Mouse (Mus musculus): ENCODE data around the gene Zbtb8b. TPM values are rescaled to one million over a fixed set of nuclear protein-coding genes. Genes with fewer than 3 reads are reported as not detected.
A peak's percentile ranks its signal among the peaks of the same experiment; 100 is the strongest.
"Not testable (repeated sequence)": the region's sequence is repeated elsewhere in the genome, so short reads cannot be mapped to it uniquely, and the experiment has no call there.

Gene Zbtb8b
- total and polyA plus RNA-seq, 2 experiments from 2014 or later, result 14.3 to 14.5 TPM

- Histone ChIP-seq H3K4me2 (ENCODE audit: low read depth, low read length, poor library complexity, severe bottlenecking) (no peak overlapping the region), H3K27me3 (ENCODE audit: insufficient read depth, low read length) (no peaks in the 10 kb centered on the region), H3K4me3 (ENCODE audit: low read depth, low read length) (no peak overlapping the region), H3K9ac (replicated peaks; ENCODE audit: low read length, poor library complexity, severe bottlenecking) (no peak overlapping the region), H3K27ac (ENCODE audit: low read depth, low read length) (no peak overlapping the region), H3K36me3 (ENCODE audit: insufficient read depth, low read length) (peaks cover 37% of the 10 kb centered on the region), H3K4me1 (ENCODE audit: insufficient read depth, low read length) (0 out of 2 replicates have a peak, but pooled peaks cover 3% of the 10 kb centered on the region), H3K9me3 (ENCODE audit: low read length) (no peaks in the 10 kb centered on the region)
- no peak for TF ChIP-seq CTCF (IDR thresholded peaks at IDR 0.05)
- ATAC-seq (ENCODE audit: low FRiP score) (no peak), DNase-seq (ENCODE audit: low spot score) (no peak)
- 86% methylated on average over 24 of the region's 24 CpGs for WGBS
These were observed 22.7 kb upstream of the Zbtb8b start for GRCm38 (mm10) chr4:129463097-129464059.

- no peak for ATAC-seq (ENCODE audit: low FRiP score)
These were observed 21.5 kb upstream of the Zbtb8b start for GRCm38 (mm10) chr4:129462118-129462517.

GRCm38 (mm10) chr4:129461183-129461960, 20.7 kb upstream of the Zbtb8b start, which contains the start of gene Bsdc1:
TSS of gene Bsdc1 (plus strand) at chr4:129461581.
- H3K4me1 ChIP-seq (ENCODE audit: insufficient read depth, low read length), result 0 out of 2 replicates have a peak, but pooled peaks cover 3% of the 10 kb centered on the region
- H3K27me3 ChIP-seq (ENCODE audit: insufficient read depth, low read length), result no peaks in the 10 kb centered on the region
- TF ChIP-seq CTCF (IDR thresholded peaks at IDR 0.05), result no peak; the same call in 1 of the 2 replicates
- under 1% methylated on average over 45 of the region's 46 CpGs for WGBS
- H3K27ac ChIP-seq (ENCODE audit: low read depth, low read length), result peak within 1 kb of the TSS; percentile 83
- DNase-seq (ENCODE audit: low spot score), result peak; percentile 100
- H3K4me2 ChIP-seq (ENCODE audit: low read depth, low read length, poor library complexity, severe bottlenecking), result peak within 1 kb of the TSS; percentile 82
- H3K9me3 ChIP-seq (ENCODE audit: low read length), result no peaks in the 10 kb centered on the region
- peak; percentile 97 for ATAC-seq (ENCODE audit: low FRiP score)
- peak within 1 kb of the TSS; percentile 73 for H3K9ac ChIP-seq (replicated peaks; ENCODE audit: low read length, poor library complexity, severe bottlenecking)
- H3K36me3 ChIP-seq (ENCODE audit: insufficient read depth, low read length), result peaks cover 17% of the 10 kb centered on the region
- H3K4me3 ChIP-seq (ENCODE audit: low read depth, low read length), result peak within 1 kb of the TSS; percentile 97

More at GRCm38 (mm10) chr4:129462118-129462517, 21.5 kb upstream of the Zbtb8b start:
- Histone ChIP-seq H3K36me3 (ENCODE audit: insufficient read depth, low read length) (peaks cover 25% of the 10 kb centered on the region), H3K27me3 (ENCODE audit: insufficient read depth, low read length) (no peaks in the 10 kb centered on the region), H3K9ac (replicated peaks; ENCODE audit: low read length, poor library complexity, severe bottlenecking) (peak overlapping the region; percentile 73), H3K9me3 (ENCODE audit: low read length) (no peaks in the 10 kb centered on the region), H3K27ac (ENCODE audit: low read depth, low read length) (peak overlapping the region; percentile 59; the same call in 1 of the 2 replicates), H3K4me2 (ENCODE audit: low read depth, low read length, poor library complexity, severe bottlenecking) (peak overlapping the region; percentile 82), H3K4me3 (ENCODE audit: low read depth, low read length) (peak overlapping the region; percentile 97), H3K4me1 (ENCODE audit: insufficient read depth, low read length) (0 out of 2 replicates have a peak, but pooled peaks cover 3% of the 10 kb centered on the region)
- 40% methylated on average over 3 of the region's 3 CpGs for WGBS
- no peak for TF ChIP-seq CTCF (IDR thresholded peaks at IDR 0.05)
- DNase-seq (ENCODE audit: low spot score), result peak; percentile 3

GRCm38 (mm10) chr4:129460827-129461182, 20.2 kb upstream of the Zbtb8b start:
- no peaks in the 10 kb centered on the region for H3K27me3 ChIP-seq (ENCODE audit: insufficient read depth, low read length)
- WGBS, result 0% methylated on average over 4 of the region's 4 CpGs
- ATAC-seq (ENCODE audit: low FRiP score), result peak; percentile 4
- H3K36me3 ChIP-seq (ENCODE audit: insufficient read depth, low read length), result peaks cover 12% of the 10 kb centered on the region
- no peak for DNase-seq (ENCODE audit: low spot score)
- H3K4me1 ChIP-seq (ENCODE audit: insufficient read depth, low read length), result 0 out of 2 replicates have a peak, but pooled peaks cover 3% of the 10 kb centered on the region
- peak overlapping the region; percentile 83 for H3K27ac ChIP-seq (ENCODE audit: low read depth, low read length)
- H3K9ac ChIP-seq (replicated peaks; ENCODE audit: low read length, poor library complexity, severe bottlenecking), result peak overlapping the region; percentile 61; the same call in 1 of the 2 replicates
- H3K4me2 ChIP-seq (ENCODE audit: low read depth, low read length, poor library complexity, severe bottlenecking), result peak overlapping the region; percentile 51
- TF ChIP-seq CTCF (IDR thresholded peaks at IDR 0.05), result no peak
- peak overlapping the region; percentile 97 for H3K4me3 ChIP-seq (ENCODE audit: low read depth, low read length)
- H3K9me3 ChIP-seq (ENCODE audit: low read length), result no peaks in the 10 kb centered on the region

- TF ChIP-seq CTCF (IDR thresholded peaks at IDR 0.05), result no peak
- WGBS, result 91% methylated on average over 3 of the region's 3 CpGs
- no peak for DNase-seq (ENCODE audit: low spot score)
- H3K27me3 ChIP-seq (ENCODE audit: insufficient read depth, low read length), result no peaks in the 10 kb centered on the region
- no peak overlapping the region for H3K9ac ChIP-seq (replicated peaks; ENCODE audit: low read length, poor library complexity, severe bottlenecking)
- no peak overlapping the region for H3K4me2 ChIP-seq (ENCODE audit: low read depth, low read length, poor library complexity, severe bottlenecking)
- 0 out of 2 replicates have a peak, but pooled peaks cover 3% of the 10 kb centered on the region for H3K4me1 ChIP-seq (ENCODE audit: insufficient read depth, low read length)
- no peak for ATAC-seq (ENCODE audit: low FRiP score)
- H3K36me3 ChIP-seq (ENCODE audit: insufficient read depth, low read length), result 0 out of 2 replicates have a peak, but pooled peaks cover 3% of the 10 kb centered on the region
- no peaks in the 10 kb centered on the region for H3K9me3 ChIP-seq (ENCODE audit: low read length)
- no peak overlapping the region for H3K27ac ChIP-seq (ENCODE audit: low read depth, low read length)
- no peak overlapping the region for H3K4me3 ChIP-seq (ENCODE audit: low read depth, low read length)
These were observed 19.1 kb upstream of the Zbtb8b start for GRCm38 (mm10) chr4:129459726-129460125.

GRCm38 (mm10) chr4:129457311-129457710, 16.7 kb upstream of the Zbtb8b start:
- not testable (repeated sequence) for DNase-seq (ENCODE audit: low spot score); ATAC-seq (ENCODE audit: low FRiP score); H3K27ac ChIP-seq (ENCODE audit: low read depth, low read length); H3K9ac ChIP-seq (replicated peaks; ENCODE audit: low read length, poor library complexity, severe bottlenecking); H3K27me3 ChIP-seq (ENCODE audit: insufficient read depth, low read length); H3K4me3 ChIP-seq (ENCODE audit: low read depth, low read length); H3K9me3 ChIP-seq (ENCODE audit: low read length); H3K36me3 ChIP-seq (ENCODE audit: insufficient read depth, low read length); H3K4me2 ChIP-seq (ENCODE audit: low read depth, low read length, poor library complexity, severe bottlenecking); H3K4me1 ChIP-seq (ENCODE audit: insufficient read depth, low read length)
- WGBS, result 84% methylated on average over 2 of the region's 2 CpGs
